Mouse (Mus musculus): ENCODE measurements around the gene Bloc1s5. TPM values are rescaled to one million over a fixed set of nuclear protein-coding genes. Genes with fewer than 3 reads are reported as not detected.
A peak's percentile ranks its signal among the peaks of the same experiment; 100 is the strongest.
"Not testable (repeated sequence)": the region's sequence is repeated elsewhere in the genome, so short reads cannot be mapped to it uniquely, and the experiment has no call there.

Gene Bloc1s5
- total RNA-seq (2021) = 10 to 100 TPM; 12.3 to 12.8 TPM

DNA sequence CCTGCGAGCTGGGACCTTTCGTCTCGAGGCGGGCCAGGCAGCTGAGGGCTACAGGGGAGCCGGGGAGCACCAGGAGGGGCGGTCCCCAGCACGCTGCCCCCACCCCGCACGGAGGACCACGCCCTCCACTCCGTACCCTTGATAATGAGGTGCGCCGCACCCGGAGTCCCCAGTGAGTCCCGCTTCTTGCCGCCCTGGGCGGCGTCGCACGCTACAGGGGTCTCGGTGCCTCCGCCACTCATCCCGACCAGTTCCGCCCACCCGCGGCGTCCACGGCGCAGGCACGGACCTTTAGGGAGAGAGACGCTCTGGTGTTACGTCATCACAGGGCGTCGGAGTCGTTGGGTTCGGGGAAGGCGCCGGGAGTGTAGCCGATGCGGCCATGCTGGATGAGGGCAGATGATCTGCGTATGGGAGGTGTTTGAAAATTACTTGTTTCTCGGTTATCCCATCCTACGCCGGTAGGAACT is at the start of gene Bloc1s5:
TSS of gene Bloc1s5 (minus strand) at position 310 of the 470 bp plus-strand sequence.
- DNase-seq = peak; percentile 97

DNA sequence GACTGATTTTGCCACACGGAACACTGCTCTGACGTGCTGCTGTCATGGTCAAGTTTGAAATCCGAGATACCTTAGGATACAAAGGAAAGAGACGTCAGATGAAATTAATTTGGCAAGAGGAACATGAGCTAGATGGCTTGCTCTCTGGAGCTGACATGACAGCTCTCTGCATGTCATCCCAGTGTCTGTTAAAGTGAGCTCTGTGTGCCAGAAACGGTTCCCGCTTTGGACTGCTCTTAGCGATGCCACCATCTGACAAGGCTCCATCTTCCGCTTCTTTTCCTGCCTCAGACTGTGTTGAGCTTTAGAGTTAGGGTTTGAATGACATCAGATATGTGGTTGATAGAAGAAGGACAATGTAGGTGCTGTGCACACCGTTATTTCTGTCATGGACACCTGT is 37.4 kb upstream of the Bloc1s5 start:
- no peak for DNase-seq

- DNase-seq = not testable (repeated sequence)
Observed at GRCm38 (mm10) chr13:38671451-38671850, 36.5 kb upstream of the Bloc1s5 start.

DNA sequence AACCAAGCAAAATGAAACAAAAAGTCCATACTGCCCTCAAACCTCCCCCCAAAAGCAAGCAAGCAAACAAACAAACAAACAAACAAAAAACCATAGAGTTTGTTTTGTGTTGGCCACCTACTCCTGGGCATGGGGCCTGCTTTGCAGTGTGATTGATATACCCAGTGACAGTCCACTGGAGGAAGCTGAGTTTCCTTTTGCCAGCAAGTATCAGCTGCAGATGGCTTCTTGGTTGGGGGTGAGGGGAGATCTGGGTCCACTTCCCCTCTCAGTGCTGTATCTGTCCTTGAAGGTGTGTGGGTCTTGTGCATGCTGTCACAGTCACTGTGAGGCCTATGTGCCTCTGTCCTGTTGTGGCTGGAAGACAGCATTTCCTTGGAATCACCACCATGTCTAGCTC is 35.1 kb upstream of the Bloc1s5 start:
- DNase-seq = no peak

GRCm38 (mm10) chr13:38668514-38668913 is 33.6 kb upstream of the Bloc1s5 start:
- peak; percentile 32 for DNase-seq

DNA sequence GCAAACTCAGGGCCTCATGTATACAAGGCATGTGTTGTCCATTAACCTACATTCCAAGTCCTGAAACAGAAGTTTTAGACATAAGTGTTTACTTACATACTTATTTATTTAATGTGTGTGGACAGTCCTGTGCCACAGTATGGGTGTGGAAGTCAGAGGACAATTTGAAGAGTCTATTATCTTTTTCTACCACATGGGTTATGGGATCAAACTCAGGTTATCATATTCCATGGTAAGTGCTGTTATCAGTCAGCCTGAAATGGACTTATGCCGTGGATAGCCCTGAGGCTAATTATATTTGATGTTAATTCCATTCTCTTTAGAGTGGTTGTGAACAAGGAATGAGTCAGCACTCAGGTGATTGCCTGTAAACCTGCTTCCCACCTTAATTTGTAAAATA is 29.8 kb upstream of the Bloc1s5 start:
- no peak for DNase-seq

- DNase-seq = no peak
Observed at GRCm38 (mm10) chr13:38659524-38660136, 24.7 kb upstream of the Bloc1s5 start.

- DNase-seq = peak; percentile 96
Observed at GRCm38 (mm10) chr13:38658528-38659280, 23.8 kb upstream of the Bloc1s5 start, which contains the start of gene Eef1e1. Gene Eef1e1, minus strand, starts transcription at chr13:38659058.

DNA sequence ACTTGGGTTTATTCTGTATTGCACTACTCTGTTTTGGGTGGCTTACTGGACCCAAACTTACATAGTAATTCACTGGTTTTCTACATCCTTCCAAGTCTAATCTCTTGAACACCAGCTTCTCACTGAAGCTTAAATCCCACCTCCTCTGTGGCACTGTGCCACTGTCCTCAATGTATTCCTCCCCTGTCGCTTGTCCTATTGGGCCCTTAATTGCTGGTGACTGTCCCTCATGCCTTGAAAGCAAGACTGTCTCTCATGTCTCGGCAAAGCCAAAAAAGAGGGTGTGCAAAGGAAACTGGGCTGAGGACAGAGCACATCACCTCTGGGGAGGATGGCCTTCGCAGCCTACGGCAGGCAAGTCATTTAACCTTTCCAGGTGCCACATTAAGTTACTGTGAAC is 23.0 kb upstream of the Bloc1s5 start:
- no peak for DNase-seq

- no peak for DNase-seq
Observed at GRCm38 (mm10) chr13:38650292-38650691, 15.4 kb upstream of the Bloc1s5 start.

DNA sequence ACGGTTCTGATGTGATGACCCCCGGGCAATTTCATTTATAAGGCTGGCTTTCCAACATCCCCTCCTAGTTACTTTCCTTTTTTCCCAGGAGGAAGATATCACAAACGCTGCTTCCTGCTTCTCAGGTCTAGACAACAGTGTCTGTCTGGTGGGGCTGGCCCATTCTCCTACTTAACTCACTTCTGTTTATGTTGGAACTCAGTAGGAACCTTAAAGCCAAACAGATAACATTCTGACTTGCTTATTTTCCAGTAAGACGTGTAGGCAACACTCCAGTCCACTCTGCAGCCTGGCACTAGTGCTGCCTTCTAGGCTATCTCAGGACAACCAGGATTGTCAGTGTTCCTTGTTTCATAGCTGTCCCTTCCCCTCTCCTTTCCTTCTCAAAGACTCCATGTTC is 14.2 kb upstream of the Bloc1s5 start:
- no peak for DNase-seq

DNA sequence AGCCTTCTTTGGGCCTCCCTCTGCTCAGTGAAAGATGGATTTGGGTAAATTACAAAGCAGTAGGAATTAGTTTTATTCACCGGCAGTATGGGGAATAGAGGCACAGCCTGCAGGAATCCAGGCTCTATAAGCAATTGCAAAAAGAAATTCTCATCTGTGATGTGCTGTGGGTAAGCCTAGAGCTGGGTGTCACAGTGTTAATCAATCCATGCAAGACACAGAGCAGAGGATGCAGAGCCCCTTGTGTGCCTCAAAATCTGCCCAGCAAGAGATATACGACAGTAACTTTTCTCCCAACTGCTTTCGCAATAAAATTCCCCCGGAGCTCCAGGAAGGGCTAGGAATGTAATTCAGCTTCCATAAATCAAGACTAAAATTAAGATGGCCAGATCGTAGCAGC is 6.5 kb upstream of the Bloc1s5 start:
- no peak for DNase-seq

DNA sequence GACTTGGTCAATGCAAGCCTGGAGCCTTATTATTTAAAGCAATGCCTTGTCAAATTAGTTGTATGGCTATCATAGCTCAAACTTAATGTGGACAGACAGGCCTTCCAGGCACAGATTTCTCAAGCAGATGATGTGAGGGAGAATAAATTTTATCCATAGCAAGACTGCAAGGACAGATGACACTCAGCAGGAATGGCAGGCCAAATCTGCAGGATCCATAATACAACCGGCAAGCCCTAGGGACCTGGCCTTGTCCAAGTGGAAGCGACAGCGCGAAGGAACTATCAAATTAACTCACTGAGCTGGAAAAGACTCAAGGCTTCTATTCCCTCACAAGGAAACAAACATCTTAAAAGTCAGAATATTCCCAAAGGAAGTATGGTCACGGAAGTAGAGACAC is 6.1 kb upstream of the Bloc1s5 start:
- DNase-seq = peak; percentile 21

DNA sequence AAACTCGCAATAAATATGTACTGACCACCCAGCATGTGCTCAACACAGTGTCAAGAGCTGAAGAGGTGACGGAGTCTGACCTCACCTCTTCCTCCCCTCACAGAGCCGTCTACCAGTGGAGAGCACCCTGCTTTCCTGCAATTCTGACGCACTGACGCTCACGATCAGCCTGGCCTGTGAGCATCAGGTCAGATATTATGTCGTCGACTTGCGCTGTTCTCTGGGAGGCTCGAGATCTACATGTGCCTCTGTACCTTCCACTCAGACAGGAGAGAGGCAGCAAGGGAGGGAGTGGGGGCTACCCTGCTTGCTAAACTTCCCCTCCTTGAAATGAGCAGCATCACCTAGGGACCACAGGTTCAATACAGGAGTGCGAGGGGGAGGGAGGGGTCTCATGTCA is 3.8 kb upstream of the Bloc1s5 start:
- no peak for DNase-seq

DNA sequence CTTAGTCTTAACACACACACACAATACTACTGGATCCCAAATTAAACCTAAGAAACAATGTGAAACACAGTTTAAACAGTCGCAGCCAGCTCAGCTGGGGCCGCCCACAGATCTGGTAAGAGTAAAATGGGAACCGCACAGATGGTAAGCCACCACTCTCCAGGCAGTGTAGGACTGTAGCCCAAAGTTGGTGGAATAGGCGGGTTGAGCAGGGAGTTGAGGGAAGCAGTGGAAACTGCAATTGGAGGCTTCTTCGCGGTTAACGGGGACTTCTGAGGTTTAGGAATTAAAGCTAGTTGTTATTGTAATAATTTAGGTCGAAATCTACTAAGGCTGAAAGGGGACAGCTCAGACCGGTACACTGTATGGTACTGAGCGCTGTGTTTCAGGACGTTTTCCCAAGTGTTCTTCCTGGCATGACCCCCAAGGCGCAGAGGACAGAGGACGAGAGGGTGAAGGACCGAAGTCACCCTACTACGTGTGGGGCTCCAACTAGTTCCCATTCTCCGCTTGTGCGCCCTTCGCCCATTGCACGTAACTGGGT is 581 bp downstream of the Bloc1s5 start:
- DNase-seq = peak; percentile 28

DNA sequence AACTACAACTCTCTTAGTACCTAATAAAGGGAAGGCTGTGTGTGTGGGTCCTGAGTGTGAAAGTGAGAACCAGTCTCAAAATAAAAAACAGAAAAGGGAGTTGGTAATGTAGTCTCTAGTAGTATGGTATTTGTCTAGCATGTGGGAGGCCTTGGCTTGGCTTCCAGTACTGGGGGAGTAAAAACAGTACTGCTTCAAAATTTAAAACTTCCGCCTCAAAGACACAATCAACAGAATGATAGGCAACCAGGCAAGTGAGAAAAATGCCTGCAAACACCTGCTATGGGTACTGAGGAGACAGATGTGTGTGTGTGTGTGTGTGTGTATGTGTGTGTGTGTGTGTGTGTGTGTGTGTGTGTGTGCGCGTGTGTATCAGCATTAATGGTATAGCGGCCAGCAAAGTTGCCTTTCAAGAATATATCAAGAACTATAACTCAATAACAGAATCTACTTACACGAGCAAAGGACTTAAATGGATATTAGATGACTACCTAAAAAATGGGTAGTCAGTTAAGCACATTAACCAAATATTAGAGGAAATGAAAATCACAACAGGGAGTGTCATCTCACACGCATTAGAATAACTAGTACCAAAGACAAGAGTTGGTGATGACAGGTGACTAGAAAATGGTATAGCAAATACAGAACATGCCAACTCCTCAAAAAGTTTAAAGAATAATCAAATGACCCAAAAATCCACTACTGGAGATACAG is 1.5 kb downstream of the Bloc1s5 start:
- DNase-seq = no peak

- DNase-seq = no peak
Observed at GRCm38 (mm10) chr13:38632556-38632955, 2.4 kb downstream of the Bloc1s5 start.

- no peak for DNase-seq
Observed at GRCm38 (mm10) chr13:38626229-38626525, 8.7 kb downstream of the Bloc1s5 start.

DNA sequence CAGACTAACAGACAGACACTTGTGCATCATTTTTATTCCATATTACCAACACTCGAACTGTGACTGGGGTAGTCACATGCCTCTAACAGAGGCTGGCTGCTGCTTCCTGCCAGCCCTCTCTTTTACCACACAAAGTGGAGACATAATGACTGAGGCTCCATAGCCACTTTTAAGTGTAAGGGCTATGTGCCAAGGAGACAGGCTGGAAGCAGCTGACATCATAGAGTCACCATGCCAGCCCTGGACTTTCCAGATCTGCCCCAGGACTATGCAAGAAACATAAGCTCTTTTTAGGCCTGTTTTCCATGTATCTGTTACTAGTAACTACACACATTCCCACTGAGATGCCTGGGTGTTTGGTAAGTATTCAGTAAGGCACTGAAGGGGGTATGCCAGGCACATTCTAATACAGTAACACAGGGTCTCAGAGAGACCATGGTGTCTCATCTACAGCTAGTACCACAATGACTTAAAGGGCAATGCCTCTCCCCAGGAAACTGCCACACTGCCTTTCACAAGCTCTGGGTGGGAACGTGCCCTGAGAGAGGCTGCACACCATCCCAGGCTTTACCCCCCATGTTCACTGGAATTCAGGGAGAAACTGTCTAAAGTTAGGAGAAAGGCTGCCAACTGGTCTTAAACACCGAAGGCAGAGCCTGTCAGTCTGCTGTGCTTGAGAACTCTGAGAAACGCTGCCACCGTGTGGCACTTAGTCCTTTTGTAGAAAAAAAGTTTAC is 9.2 kb downstream of the Bloc1s5 start:
- DNase-seq = peak; percentile 40

GRCm38 (mm10) chr13:38624292-38624902 is 10.5 kb downstream of the Bloc1s5 start:
- no peak for DNase-seq

DNA sequence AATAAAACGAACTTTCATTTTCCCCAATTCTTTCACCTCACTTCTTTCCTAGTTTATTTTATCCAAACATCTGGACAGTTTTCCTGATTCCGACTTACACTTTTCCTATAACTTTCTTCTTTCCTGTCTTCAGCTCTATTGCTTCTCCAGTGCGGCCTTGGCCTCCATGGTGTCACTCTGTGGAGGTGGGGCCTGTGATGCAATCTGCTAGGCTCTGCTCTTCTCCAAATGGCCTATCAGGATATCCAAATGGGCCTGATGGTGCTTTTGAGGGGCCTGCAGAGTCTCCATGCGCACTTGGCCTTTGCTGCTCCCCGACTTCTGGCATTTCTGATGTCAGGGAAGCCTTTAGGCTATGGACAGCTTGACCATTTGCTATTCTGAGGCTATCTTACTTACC is 11.6 kb downstream of the Bloc1s5 start:
- no peak for DNase-seq

- not testable (repeated sequence) for DNase-seq
Observed at GRCm38 (mm10) chr13:38618001-38618630, 16.8 kb downstream of the Bloc1s5 start.

Data from heart, postnatal 4 days (tissue).